Mouse (Mus musculus): ENCODE measurements around the gene Ezh1. TPM values are rescaled to one million over a fixed set of nuclear protein-coding genes. Genes with fewer than 3 reads are reported as not detected.

Gene Ezh1
- polyA plus RNA-seq, 1 experiment: 0.74 TPM

GRCm38 (mm10) chr11:101225331-101226064, 765 bp downstream of the Ezh1 start:
- Histone ChIP-seq H3K27me3 (ENCODE audit: control insufficient read depth) (peaks cover 33% of the 10 kb centered on the region), H3K9me3 (ENCODE audit: control insufficient read depth, low read length) (no peaks in the 10 kb centered on the region), H3K36me3 (ENCODE audit: control insufficient read depth) (peaks cover 9% of the 10 kb centered on the region), H3K4me3 (replicated peaks) (peak overlapping the region; percentile 83), H3K4me1 (ENCODE audit: control insufficient read depth) (peaks cover 26% of the 10 kb centered on the region)
- TF ChIP-seq GATA1 (IDR thresholded peaks at IDR 0.05; ENCODE audit: low read length): no peak

GRCm38 (mm10) chr11:101224337-101224736, 1.9 kb downstream of the Ezh1 start:
- Histone ChIP-seq H3K4me1 (ENCODE audit: control insufficient read depth) (peaks cover 26% of the 10 kb centered on the region), H3K27me3 (ENCODE audit: control insufficient read depth) (peaks cover 21% of the 10 kb centered on the region), H3K4me3 (replicated peaks) (no peak overlapping the region), H3K9me3 (ENCODE audit: control insufficient read depth, low read length) (no peaks in the 10 kb centered on the region), H3K36me3 (ENCODE audit: control insufficient read depth) (peaks cover 9% of the 10 kb centered on the region)
- TF ChIP-seq TAL1 (IDR thresholded peaks at IDR 0.05; ENCODE audit: low read length): no peak
- no peak for TF ChIP-seq GATA1 (IDR thresholded peaks at IDR 0.05; ENCODE audit: low read length)

- Histone ChIP-seq H3K27me3 (ENCODE audit: control insufficient read depth) (no peaks in the 10 kb centered on the region), H3K36me3 (ENCODE audit: control insufficient read depth) (peaks cover 27% of the 10 kb centered on the region), H3K9me3 (ENCODE audit: control insufficient read depth, low read length) (no peaks in the 10 kb centered on the region), H3K4me1 (ENCODE audit: control insufficient read depth) (peaks cover 24% of the 10 kb centered on the region), H3K4me3 (replicated peaks) (no peak overlapping the region)
- no peak for TF ChIP-seq GATA1 (IDR thresholded peaks at IDR 0.05; ENCODE audit: low read length)
- no peak for TF ChIP-seq TAL1 (IDR thresholded peaks at IDR 0.05; ENCODE audit: low read length)
Observed at GRCm38 (mm10) chr11:101221306-101221986, 4.8 kb downstream of the Ezh1 start.

- peaks cover 33% of the 10 kb centered on the region for H3K36me3 ChIP-seq (ENCODE audit: control insufficient read depth)
- H3K27me3 ChIP-seq (ENCODE audit: control insufficient read depth): no peaks in the 10 kb centered on the region
- H3K4me3 ChIP-seq (replicated peaks): no peak overlapping the region
- no peaks in the 10 kb centered on the region for H3K9me3 ChIP-seq (ENCODE audit: control insufficient read depth, low read length)
- H3K4me1 ChIP-seq (ENCODE audit: control insufficient read depth): peaks cover 21% of the 10 kb centered on the region
- TF ChIP-seq TAL1 (IDR thresholded peaks at IDR 0.05; ENCODE audit: low read length) (no peak), GATA1 (IDR thresholded peaks at IDR 0.05; ENCODE audit: low read length) (no peak)
Observed at GRCm38 (mm10) chr11:101220853-101221252, 5.4 kb downstream of the Ezh1 start.

GRCm38 (mm10) chr11:101218436-101219055, 7.7 kb downstream of the Ezh1 start:
- no peak for TF ChIP-seq GATA1 (IDR thresholded peaks at IDR 0.05; ENCODE audit: low read length)
- no peak for TF ChIP-seq TAL1 (IDR thresholded peaks at IDR 0.05; ENCODE audit: low read length)
- no peaks in the 10 kb centered on the region for H3K27me3 ChIP-seq (ENCODE audit: control insufficient read depth)

GRCm38 (mm10) chr11:101216936-101217335, 9.3 kb downstream of the Ezh1 start:
- H3K9me3 ChIP-seq (ENCODE audit: control insufficient read depth, low read length): no peaks in the 10 kb centered on the region

More at GRCm38 (mm10) chr11:101218436-101219055, 7.7 kb downstream of the Ezh1 start:
- Histone ChIP-seq H3K36me3 (ENCODE audit: control insufficient read depth) (peaks cover 54% of the 10 kb centered on the region), H3K4me3 (replicated peaks) (no peak overlapping the region), H3K9me3 (ENCODE audit: control insufficient read depth, low read length) (no peaks in the 10 kb centered on the region), H3K4me1 (ENCODE audit: control insufficient read depth) (peaks cover 1% of the 10 kb centered on the region)

GRCm38 (mm10) chr11:101211970-101212369, 14.3 kb downstream of the Ezh1 start:
- Histone ChIP-seq H3K9me3 (ENCODE audit: control insufficient read depth, low read length) (no peaks in the 10 kb centered on the region), H3K27me3 (ENCODE audit: control insufficient read depth) (no peaks in the 10 kb centered on the region), H3K4me3 (replicated peaks) (no peak overlapping the region), H3K4me1 (ENCODE audit: control insufficient read depth) (peaks cover 2% of the 10 kb centered on the region; the same call in 1 of the 2 replicates), H3K36me3 (ENCODE audit: control insufficient read depth) (peaks cover 87% of the 10 kb centered on the region)
- no peak for TF ChIP-seq TAL1 (IDR thresholded peaks at IDR 0.05; ENCODE audit: low read length)
- no peak for TF ChIP-seq GATA1 (IDR thresholded peaks at IDR 0.05; ENCODE audit: low read length)

More at GRCm38 (mm10) chr11:101216936-101217335, 9.3 kb downstream of the Ezh1 start:
- Histone ChIP-seq H3K27me3 (ENCODE audit: control insufficient read depth) (no peaks in the 10 kb centered on the region), H3K36me3 (ENCODE audit: control insufficient read depth) (peaks cover 61% of the 10 kb centered on the region), H3K4me1 (ENCODE audit: control insufficient read depth) (peaks cover 2% of the 10 kb centered on the region; the same call in 1 of the 2 replicates), H3K4me3 (replicated peaks) (no peak overlapping the region)
- no peak for TF ChIP-seq GATA1 (IDR thresholded peaks at IDR 0.05; ENCODE audit: low read length)
- no peak for TF ChIP-seq TAL1 (IDR thresholded peaks at IDR 0.05; ENCODE audit: low read length)

- Histone ChIP-seq H3K36me3 (ENCODE audit: control insufficient read depth) (peaks cover 87% of the 10 kb centered on the region), H3K4me3 (replicated peaks) (no peak overlapping the region), H3K4me1 (ENCODE audit: control insufficient read depth) (peaks cover 28% of the 10 kb centered on the region), H3K27me3 (ENCODE audit: control insufficient read depth) (no peaks in the 10 kb centered on the region), H3K9me3 (ENCODE audit: control insufficient read depth, low read length) (no peaks in the 10 kb centered on the region)
- TF ChIP-seq TAL1 (IDR thresholded peaks at IDR 0.05; ENCODE audit: low read length): no peak
- no peak for TF ChIP-seq GATA1 (IDR thresholded peaks at IDR 0.05; ENCODE audit: low read length)
Observed at GRCm38 (mm10) chr11:101200986-101201385, 25.3 kb downstream of the Ezh1 start.

GRCm38 (mm10) chr11:101199555-101199954, 26.7 kb downstream of the Ezh1 start:
- Histone ChIP-seq H3K9me3 (ENCODE audit: control insufficient read depth, low read length) (no peaks in the 10 kb centered on the region), H3K36me3 (ENCODE audit: control insufficient read depth) (peaks cover 88% of the 10 kb centered on the region), H3K4me3 (replicated peaks) (no peak overlapping the region), H3K27me3 (ENCODE audit: control insufficient read depth) (no peaks in the 10 kb centered on the region), H3K4me1 (ENCODE audit: control insufficient read depth) (peaks cover 28% of the 10 kb centered on the region)
- TF ChIP-seq GATA1 (IDR thresholded peaks at IDR 0.05; ENCODE audit: low read length) (peak; percentile 43), TAL1 (IDR thresholded peaks at IDR 0.05; ENCODE audit: low read length) (peak; percentile 49; the same call in 1 of the 3 replicates)

Measured in erythroblast, embryonic 14.5 days (primary cell).